Mouse (Mus musculus): ENCODE results near the gene Fam185a. TPM values are rescaled to one million over a fixed set of nuclear protein-coding genes. Genes with fewer than 3 reads are reported as not detected.

Fam185a gene
- 1 to 10 TPM; 2.4 to 4.8 (median 2.7) TPM for polyA plus RNA-seq (2017; shearing (Covaris generic))

DNA sequence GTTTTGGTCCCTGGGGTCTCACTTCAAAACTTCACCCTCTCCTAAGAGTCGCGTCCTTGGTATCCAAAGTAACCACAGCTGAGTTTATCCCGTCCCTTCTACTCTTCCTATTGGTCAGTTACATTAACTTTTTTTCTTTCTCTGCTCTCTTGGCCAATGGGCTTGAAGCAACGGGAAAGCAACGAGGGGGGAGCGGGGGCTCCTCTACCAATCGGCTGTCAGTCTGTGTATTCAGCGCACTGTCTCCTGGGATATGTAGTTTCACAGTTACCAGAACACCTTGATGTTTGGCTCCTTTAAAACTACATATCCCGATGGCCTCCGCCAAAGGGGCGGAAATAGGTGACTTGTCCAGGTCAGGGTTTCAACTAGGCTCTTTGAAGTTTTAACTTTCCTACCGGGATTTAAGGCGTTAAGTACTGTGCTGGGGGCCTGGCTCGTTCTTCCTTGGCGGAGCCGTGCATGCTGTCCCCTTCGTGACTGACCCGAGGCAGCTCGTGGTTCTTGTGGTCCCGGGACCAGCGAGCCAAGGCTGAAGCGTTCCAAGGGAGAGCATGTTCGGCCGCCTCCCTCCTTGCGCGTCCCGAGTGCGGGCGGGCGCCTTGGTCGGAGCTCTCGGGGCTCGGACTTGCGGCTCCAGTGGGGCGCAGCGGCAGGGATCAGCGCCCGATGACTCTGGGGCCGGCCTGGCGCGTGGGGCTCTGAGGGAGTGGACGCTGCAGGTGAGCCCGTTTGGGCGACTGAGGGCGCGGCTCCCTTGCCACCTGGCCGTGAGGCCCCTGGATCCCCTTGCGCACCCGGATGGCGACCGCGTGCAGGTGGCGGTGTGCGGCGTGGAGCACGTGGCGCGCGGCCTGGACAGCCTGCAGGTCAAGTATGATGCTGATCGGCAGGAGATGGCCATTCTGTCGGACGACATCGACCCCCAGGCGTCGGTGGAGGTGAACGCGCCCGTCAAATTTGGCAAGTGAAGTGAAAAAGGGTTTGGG is at the start of gene Fam185a, which contains the start of gene Ccdc146:
Gene Fam185a, plus strand, starts transcription at position 345 of the 989 bp plus-strand sequence.
Gene Ccdc146, minus strand, starts transcription at position 64 of the 989 bp plus-strand sequence.
- ATAC-seq: peak; percentile 99

GRCm38 (mm10) chr5:21376935-21377334 is 47.8 kb upstream of the Fam185a start:
- ATAC-seq: no peak

GRCm38 (mm10) chr5:21378397-21378796 is 46.4 kb upstream of the Fam185a start:
- ATAC-seq: peak; percentile 85

DNA sequence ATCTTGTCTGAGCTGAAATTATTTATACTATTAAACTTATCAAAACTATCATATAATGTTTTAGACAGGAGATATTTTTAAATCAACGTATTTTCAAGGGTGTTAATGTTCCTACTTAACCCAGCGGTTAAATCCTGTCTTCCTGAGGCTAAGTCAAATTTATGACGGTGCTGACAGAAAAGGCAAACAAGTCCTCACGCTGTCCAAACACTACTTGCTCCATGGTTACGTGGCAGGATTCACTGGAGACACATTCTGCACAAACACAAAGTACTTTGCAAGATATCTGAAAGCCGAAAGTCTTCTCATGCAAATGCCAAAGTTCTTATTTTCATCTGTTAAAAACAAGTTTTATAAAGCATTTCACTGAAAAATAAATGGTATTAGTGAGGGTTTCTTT is 42.8 kb upstream of the Fam185a start:
- no peak for ATAC-seq

DNA sequence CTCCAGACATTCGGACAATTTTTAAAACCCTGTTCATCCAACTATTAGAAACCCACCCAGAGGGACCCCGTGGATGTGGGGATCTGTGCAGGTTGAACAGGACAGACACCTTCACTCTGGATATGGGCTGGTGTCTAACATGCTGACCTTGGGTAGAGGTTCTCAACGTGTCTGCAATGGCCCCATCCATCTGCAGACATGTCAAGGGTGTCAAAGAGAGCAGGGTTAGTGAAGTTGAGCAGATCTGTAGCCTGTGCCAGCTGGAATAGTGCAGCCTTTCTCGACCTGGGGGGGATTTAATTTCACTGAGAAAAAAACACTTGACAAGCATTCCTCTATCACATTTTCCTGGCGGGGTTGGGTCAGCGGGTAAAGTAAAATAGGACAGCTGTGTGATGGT is 42.1 kb upstream of the Fam185a start:
- ATAC-seq: no peak

GRCm38 (mm10) chr5:21383392-21384251 is 41.1 kb upstream of the Fam185a start:
- no peak for ATAC-seq

GRCm38 (mm10) chr5:21384252-21384960 is 40.4 kb upstream of the Fam185a start:
- ATAC-seq: peak; percentile 47

GRCm38 (mm10) chr5:21384976-21385375 is 39.8 kb upstream of the Fam185a start:
- ATAC-seq: peak; percentile 72

DNA sequence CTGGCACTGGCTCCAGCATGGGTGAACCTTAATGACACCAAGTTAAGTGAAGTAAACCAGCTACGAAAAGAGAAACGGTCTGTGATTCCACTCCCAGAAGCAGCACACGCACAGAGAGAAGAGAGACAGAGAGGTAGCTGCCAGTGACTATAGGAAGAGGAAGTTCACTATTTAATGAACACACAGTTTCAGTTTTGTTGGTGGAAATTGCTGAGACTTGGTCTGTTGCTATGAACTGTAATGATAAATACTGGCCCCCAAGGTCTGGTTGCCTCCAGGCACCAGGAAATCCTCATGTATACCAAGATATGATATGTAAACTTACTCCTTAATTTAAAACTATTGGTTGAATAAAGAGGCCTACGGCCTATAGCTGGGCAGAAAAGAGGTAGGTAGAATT is 38.3 kb upstream of the Fam185a start:
- ATAC-seq: no peak

GRCm38 (mm10) chr5:21387340-21387739 is 37.4 kb upstream of the Fam185a start:
- no peak for ATAC-seq

DNA sequence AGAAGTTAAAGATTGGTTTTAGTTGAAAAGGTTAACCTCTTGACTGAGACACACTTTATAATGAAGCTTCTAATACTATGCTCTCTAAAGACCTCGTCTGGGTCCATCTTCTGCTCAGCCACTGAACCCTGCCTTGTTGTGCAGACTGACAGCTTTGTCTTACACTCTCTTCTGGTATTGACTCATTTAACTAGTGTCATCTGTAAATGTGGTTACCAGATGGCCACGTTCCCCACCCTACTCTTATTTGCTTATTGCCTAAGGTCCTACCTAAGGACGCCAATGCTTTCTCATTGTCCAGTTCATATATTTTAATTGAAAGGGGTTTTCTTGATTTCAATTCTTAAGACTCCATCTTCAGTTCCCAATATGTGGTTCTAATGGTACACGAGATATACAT is 35.9 kb upstream of the Fam185a start:
- no peak for ATAC-seq

- no peak for ATAC-seq
These were observed 33.0 kb upstream of the Fam185a start for GRCm38 (mm10) chr5:21391616-21392384.

DNA sequence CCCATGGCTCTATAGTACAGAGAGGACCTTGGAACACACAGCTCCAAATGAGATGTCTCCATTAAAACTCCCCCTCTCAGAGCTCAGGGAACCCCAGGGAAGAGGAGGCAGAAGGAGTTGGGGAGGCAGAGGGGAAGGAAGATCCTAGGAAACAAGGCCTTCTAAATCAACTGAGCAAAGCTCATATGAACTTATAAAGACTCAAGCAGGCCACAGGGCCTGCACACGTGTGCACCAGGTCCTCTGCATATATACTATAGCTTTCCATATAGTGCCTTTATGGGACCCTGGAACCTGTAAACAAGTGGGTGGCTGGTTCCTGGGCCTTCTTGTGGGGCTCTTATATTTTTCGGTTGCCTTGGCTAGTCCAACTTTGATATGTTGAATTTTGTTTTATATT is 30.2 kb upstream of the Fam185a start:
- no peak for ATAC-seq

DNA sequence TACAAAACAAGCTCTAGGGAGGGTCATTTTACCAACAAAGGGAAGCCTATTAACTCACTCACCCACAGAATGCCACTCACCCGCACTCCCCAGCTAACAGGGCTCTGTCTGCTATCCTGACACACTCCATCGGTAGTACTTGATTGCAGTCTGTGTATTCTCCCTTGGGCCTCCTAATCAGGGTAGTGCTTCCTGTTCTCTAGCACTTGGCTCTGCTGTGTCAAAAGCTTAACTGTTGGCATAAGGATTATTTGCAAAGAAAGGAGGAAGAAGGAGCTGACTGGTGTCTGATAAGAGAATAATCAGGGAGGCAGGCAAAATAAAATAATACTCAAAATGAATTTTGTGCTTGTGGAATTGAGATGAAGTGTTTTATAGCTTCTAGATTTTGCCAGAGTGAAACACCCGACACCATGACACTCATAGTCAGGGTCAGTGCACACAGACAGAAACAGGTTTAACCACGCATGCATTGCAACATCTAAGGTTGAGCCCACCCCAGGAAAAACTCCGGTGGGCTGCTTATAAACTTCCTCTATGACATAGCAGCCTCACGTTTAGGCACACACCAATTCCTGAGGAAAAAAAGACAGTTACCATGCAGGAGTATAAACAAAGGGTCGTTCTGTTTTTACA is 29.4 kb upstream of the Fam185a start:
- no peak for ATAC-seq

DNA sequence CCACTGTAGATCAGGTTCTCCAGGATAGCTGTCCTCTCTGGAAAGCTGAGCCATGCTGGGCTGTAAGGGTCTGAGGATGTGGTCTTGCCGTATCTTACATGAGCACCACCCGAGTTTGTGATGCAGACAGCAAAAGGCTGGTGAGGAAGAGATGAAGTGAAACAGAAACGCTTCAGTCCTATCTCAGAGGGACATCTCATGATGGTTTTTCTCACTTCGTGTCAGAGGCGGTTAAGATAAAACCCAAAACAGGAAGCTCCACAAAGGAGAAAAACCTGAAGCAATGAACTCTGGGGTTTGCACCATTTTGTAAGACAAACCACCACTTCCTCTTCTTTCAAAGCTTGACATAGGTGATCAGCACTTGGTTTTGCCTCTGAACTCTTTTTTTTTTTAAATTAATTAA is 13.5 kb upstream of the Fam185a start:
- ATAC-seq: peak; percentile 88

DNA sequence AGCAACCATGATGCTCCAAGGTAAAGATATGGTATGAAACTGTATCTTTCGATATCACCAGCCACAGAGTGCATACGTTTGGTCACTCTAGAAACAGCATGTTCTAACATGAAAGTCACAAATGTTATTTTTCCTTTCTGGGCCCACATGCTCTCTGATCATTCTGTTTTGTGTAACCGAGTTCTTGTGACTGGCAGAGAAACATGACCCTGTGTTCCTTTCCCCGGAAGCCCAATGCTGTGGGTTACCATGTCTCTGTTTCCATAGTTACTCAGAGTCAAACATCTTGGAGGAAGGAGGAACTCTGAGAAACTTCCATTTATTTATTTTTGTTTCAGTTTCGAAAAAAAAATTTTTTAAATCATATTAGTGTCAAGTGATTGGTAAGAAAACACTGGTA is 12.7 kb upstream of the Fam185a start:
- ATAC-seq: peak; percentile 36

- no peak for ATAC-seq
These were observed 11.4 kb upstream of the Fam185a start for GRCm38 (mm10) chr5:21413322-21413721.

- ATAC-seq: peak; percentile 26
These were observed 10.5 kb upstream of the Fam185a start for GRCm38 (mm10) chr5:21414116-21414820.

DNA sequence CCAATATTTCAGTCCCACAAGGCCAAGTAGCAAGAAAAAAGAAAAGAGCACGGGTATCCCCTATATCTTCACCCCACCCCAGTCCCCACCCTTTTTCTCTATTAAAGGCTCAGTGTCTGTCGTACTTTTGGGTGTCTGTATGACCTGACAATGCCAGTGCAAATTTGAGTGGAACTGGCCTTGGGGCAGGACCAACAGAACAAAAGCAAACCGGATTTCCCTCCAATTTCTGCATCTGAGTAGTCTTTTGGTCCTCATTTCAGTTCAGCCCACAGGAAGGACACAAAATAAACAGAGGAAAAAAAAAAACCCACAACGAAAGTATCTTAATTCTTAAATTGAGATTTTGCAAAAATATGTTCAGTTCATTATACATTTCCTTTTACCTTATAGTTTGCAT is 6.1 kb upstream of the Fam185a start:
- ATAC-seq: no peak

DNA sequence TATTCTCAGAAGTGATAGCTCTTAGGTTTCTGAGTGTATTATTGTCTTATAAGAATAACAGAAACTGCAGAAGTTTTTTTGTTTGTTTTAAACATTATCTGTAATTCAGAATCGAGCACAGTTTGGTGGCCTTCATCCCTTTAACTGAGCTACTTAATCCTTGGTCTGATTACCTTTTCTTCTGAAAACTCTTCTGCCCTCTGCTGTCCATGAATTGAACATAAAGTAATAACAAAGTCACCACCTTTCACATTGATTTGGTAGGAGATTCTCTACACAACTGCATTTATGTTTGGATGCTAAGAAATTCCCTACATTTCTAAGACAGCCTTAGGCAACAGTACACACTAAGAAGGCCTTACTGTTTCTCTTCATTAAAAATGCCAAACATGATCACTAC is 4.1 kb upstream of the Fam185a start:
- ATAC-seq: no peak

DNA sequence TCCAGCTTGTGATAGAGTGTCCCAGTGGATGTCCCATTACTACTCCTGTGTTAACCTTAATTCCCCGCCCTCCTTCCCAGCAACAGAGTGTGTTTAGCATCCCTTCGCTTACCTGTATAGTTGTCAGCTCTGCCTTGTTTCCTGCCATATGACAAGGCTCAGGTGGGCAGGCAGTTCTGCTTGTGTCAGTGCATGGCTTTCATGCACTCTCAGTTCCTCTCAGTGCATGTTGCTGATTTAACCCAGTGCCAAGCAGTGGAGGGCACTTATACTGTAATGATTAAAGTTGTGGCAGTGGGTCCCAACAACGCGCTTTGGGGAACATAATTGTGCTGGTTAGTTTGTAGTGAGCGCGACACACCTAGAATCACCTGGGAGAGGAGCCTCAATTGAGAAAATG is 1.9 kb downstream of the Fam185a start:
- ATAC-seq: no peak
